22 mouse cellular contexts compared by ENCODE assay signal in the genomic region with DNA sequence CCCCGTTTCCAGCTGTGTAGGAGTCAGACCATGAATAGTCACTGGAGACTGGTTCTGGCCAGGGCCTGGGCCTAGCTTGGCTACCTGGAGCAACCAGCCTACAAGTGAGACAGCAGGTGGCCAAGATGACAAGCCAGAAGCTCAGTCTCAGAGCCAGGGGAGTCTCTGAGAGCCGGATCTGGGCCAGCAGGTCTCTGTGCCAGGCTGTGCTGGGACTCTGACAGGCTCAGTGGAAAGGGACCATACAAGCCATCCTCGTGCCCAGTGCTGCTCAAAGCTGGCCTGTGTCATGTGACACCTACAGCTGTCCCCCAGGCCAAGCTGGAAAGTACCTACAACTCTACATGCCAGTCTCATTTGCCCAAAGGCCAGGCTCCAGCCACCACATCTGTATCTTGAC. TPM values are rescaled to one million over a fixed set of nuclear protein-coding genes. Genes with fewer than 3 reads are reported as not detected.
DNase-seq lines count a peak whose midpoint lies in the region; ATAC-seq lines count a peak whose summit lies in the region.
"Had no signal": no experiment of that assay in that cellular context is flagged by ENCODE, and none has a peak within 500 bp of the region (broad histone marks: within the 10 kb centered on the region; RNA-seq: fewer than 3 reads in every experiment).

No protein-coding gene starts in this region.

- intact Hi-C loops in gastrocnemius, postnatal 36 days (cut with DNase I): no loop called here

- H3K9ac ChIP-seq in hindbrain, embryonic 15.5 days: no peak overlapping the region
- H3K9ac ChIP-seq in hindbrain, embryonic 13.5 days: no peak overlapping the region
- H3K9ac ChIP-seq: embryonic facial prominence, embryonic 13.5 days; liver, postnatal 0 days; neural tube, embryonic 15.5 days had no signal

- H3K36me3 ChIP-seq in hindbrain, embryonic 15.5 days: no peaks in the 10 kb centered on the region
- H3K36me3 ChIP-seq in hindbrain, embryonic 13.5 days: no peaks in the 10 kb centered on the region
- H3K36me3 ChIP-seq: forebrain, embryonic 10.5 days; neural tube, embryonic 15.5 days had no signal

- no peaks in the 10 kb centered on the region for H3K9me3 ChIP-seq in hindbrain, embryonic 15.5 days
- H3K9me3 ChIP-seq in hindbrain, embryonic 13.5 days: no peaks in the 10 kb centered on the region
- H3K9me3 ChIP-seq: embryonic facial prominence, embryonic 13.5 days; forebrain, embryonic 10.5 days; neural tube, embryonic 15.5 days had no signal

- 0 out of 2 replicates have a peak, but pooled peaks cover 2% of the 10 kb centered on the region for H3K4me1 ChIP-seq in hindbrain, embryonic 15.5 days (replicated peaks)
- no peaks in the 10 kb centered on the region for H3K4me1 ChIP-seq in hindbrain, embryonic 13.5 days (replicated peaks)

- DNase-seq in adrenal gland, postnatal 10 days: peak; percentile 66
- no peak for DNase-seq in adrenal gland, adult 8-10 months
- DNase-seq in cerebellum, postnatal 10 days: peak; percentile 69 to 83
- peak; percentile 47 to 57 for DNase-seq in gastrocnemius, postnatal 36 days
- DNase-seq in neural tube, embryonic 10.5 days (ENCODE audit: extremely low spot score, low spot score): no peak
- DNase-seq: kidney, adult 11 months; liver, postnatal 0 days; thymus, postnatal 25 days had no signal

- no peak overlapping the region for H3K27ac ChIP-seq in hindbrain, embryonic 15.5 days (replicated peaks)
- H3K27ac ChIP-seq in hindbrain, embryonic 13.5 days: no peak overlapping the region
- H3K27ac ChIP-seq: embryonic facial prominence, embryonic 13.5 days; forebrain, embryonic 10.5 days; left cerebral cortex, adult 2 months; neural tube, embryonic 15.5 days; stomach, postnatal 0 days had no signal

- WGBS in hindbrain, embryonic 15.5 days: 72% methylated on average over 3 of the region's 3 CpGs
- WGBS in hindbrain, embryonic 13.5 days: 91% methylated on average over 3 of the region's 3 CpGs

- H3K4me2 ChIP-seq in hindbrain, embryonic 15.5 days: no peak overlapping the region
- H3K4me2 ChIP-seq in hindbrain, embryonic 13.5 days: no peak overlapping the region
- H3K4me2 ChIP-seq: embryonic facial prominence, embryonic 13.5 days; neural tube, embryonic 15.5 days had no signal

- ATAC-seq in hindbrain, embryonic 15.5 days (ENCODE audit: low FRiP score, low read depth): peak; percentile 28; the same call in 1 of the 2 replicates
- ATAC-seq in hindbrain, embryonic 13.5 days (ENCODE audit: low FRiP score): no peak
- no peak for ATAC-seq in frontal cortex, adult (ENCODE audit: low TSS enrichment)
- ATAC-seq: liver, postnatal 0 days; Patski had no signal

- no peaks in the 10 kb centered on the region for H3K27me3 ChIP-seq in hindbrain, embryonic 15.5 days
- peaks cover 5% of the 10 kb centered on the region; the same call in 1 of the 2 replicates for H3K27me3 ChIP-seq in hindbrain, embryonic 13.5 days
- H3K27me3 ChIP-seq: embryonic facial prominence, embryonic 13.5 days; neural tube, embryonic 15.5 days; Patski had no signal

- H3K4me3 ChIP-seq in hindbrain, embryonic 15.5 days: no peak overlapping the region
- H3K4me3 ChIP-seq in hindbrain, embryonic 13.5 days: no peak overlapping the region
- H3K4me3 ChIP-seq: embryonic facial prominence, embryonic 13.5 days; forebrain, embryonic 10.5 days; left cerebral cortex, adult 2 months; neural tube, embryonic 15.5 days had no signal

RNA-seq across cellular contexts. Expression of a gene that starts 36.0 kb away (rescaled TPM):
- total RNA-seq in adrenal gland, postnatal 10 days (2021): 10 to 100 TPM in 1 of 2 experiments, 1 to 10 TPM in 1; 3.2 to 11.8 TPM
- total RNA-seq in adrenal gland, adult 8-10 months (2022): 10 to 100 TPM; 18.5 to 49.4 (median 27.4) TPM
- polyA plus RNA-seq in hindbrain, embryonic 15.5 days (2015; fragmentation: Nextera tagmentation; extraction: Ambion mirVana): not detected in 2 replicates
- not detected in 2 replicates for polyA plus RNA-seq in hindbrain, embryonic 13.5 days (2015; fragmentation: Nextera tagmentation; extraction: Ambion mirVana)
- under 1 TPM; 0.36 to 0.44 TPM for total RNA-seq in gastrocnemius, postnatal 36 days (2021)
- total RNA-seq: left cerebral cortex, adult 2 months; monocyte, adult 5-6 weeks had no signal
- polyA plus RNA-seq: embryonic facial prominence, embryonic 13.5 days; forebrain, embryonic 10.5 days; hindbrain, embryonic 11.5 days; neural tube, embryonic 15.5 days had no signal

RNA-seq across cellular contexts. Expression of a gene that starts 47.6 kb away (rescaled TPM):
- total RNA-seq in adrenal gland, postnatal 10 days (2021): 1 to 10 TPM; 1.5 to 2.2 TPM
- 10 to 100 TPM in 1 of 4 experiments, 1 to 10 TPM in 3; 6.4 to 14.0 (median 8.7) TPM for total RNA-seq in adrenal gland, adult 8-10 months (2022)
- polyA plus RNA-seq in hindbrain, embryonic 15.5 days (2015; fragmentation: Nextera tagmentation; extraction: Ambion mirVana): not detected in 2 replicates
- not detected in 2 replicates for polyA plus RNA-seq in hindbrain, embryonic 13.5 days (2015; fragmentation: Nextera tagmentation; extraction: Ambion mirVana)
- total RNA-seq in gastrocnemius, postnatal 36 days (2021): not detected
- total RNA-seq: granulocyte monocyte progenitor cell, adult 5-6 weeks; left cerebral cortex, adult 2 months; monocyte, adult 5-6 weeks had no signal
- polyA plus RNA-seq: embryonic facial prominence, embryonic 13.5 days; forebrain, embryonic 10.5 days; hindbrain, embryonic 11.5 days; limb, embryonic 14.5 days; liver, postnatal 0 days; neural tube, embryonic 15.5 days; spleen, adult 2 months; stomach, postnatal 0 days had no signal

RNA-seq across cellular contexts. Expression of a gene that starts 53.9 kb away (rescaled TPM):
- under 1 TPM in 1 of 2 experiments, not detected in 1; 0.84 TPM for total RNA-seq in adrenal gland, postnatal 10 days (2021)
- total RNA-seq in adrenal gland, adult 8-10 months (2022): 1 to 10 TPM in 3 of 4 experiments, under 1 TPM in 1; 0.74 to 4.3 (median 2.8) TPM
- not detected in 2 replicates for polyA plus RNA-seq in hindbrain, embryonic 15.5 days (2015; fragmentation: Nextera tagmentation; extraction: Ambion mirVana)
- polyA plus RNA-seq in hindbrain, embryonic 13.5 days (2015; fragmentation: Nextera tagmentation; extraction: Ambion mirVana): not detected in 2 replicates
- total RNA-seq in gastrocnemius, postnatal 36 days (2021): under 1 TPM in 1 of 2 experiments, not detected in 1; 0.36 TPM
- total RNA-seq: granulocyte monocyte progenitor cell, adult 5-6 weeks; left cerebral cortex, adult 2 months; monocyte, adult 5-6 weeks had no signal
- polyA plus RNA-seq: embryonic facial prominence, embryonic 13.5 days; forebrain, embryonic 10.5 days; hindbrain, embryonic 11.5 days; limb, embryonic 14.5 days; liver, postnatal 0 days; neural tube, embryonic 15.5 days; spleen, adult 2 months; stomach, postnatal 0 days had no signal

Comparison
In these comparisons a context has a peak if more than half of its experiments do, and no peak if none do; other contexts are left out.
1. DNase-seq: peak in adrenal gland, postnatal 10 days (single experiment), cerebellum, postnatal 10 days (2 of 2) and gastrocnemius, postnatal 36 days (2 of 2); none in adrenal gland, adult 8-10 months (single experiment) and neural tube, embryonic 10.5 days (single experiment).